Mouse (Mus musculus): Measurements from ENCODE around the gene Bcl2l11.

Bcl2l11 gene

GRCm38 (mm10) chr2:128114621-128115020 is 11.2 kb upstream of the Bcl2l11 start:
- no peak for DNase-seq

- no peak for DNase-seq
These were observed 10.3 kb upstream of the Bcl2l11 start for GRCm38 (mm10) chr2:128115579-128115978.

GRCm38 (mm10) chr2:128117605-128118004 is 8.2 kb upstream of the Bcl2l11 start:
- DNase-seq = no peak

- DNase-seq = no peak
These were observed 6.9 kb upstream of the Bcl2l11 start for GRCm38 (mm10) chr2:128118971-128119370.

- DNase-seq = peak; percentile 70
These were observed 3.3 kb upstream of the Bcl2l11 start for GRCm38 (mm10) chr2:128122491-128122890.

GRCm38 (mm10) chr2:128122891-128123771 is 2.7 kb upstream of the Bcl2l11 start:
- peak; percentile 54 for DNase-seq

GRCm38 (mm10) chr2:128123921-128124683 is 1.7 kb upstream of the Bcl2l11 start:
- DNase-seq = peak; percentile 52

- DNase-seq = no peak
These were observed 1.1 kb upstream of the Bcl2l11 start for GRCm38 (mm10) chr2:128124693-128125092.

GRCm38 (mm10) chr2:128126591-128127051 is 783 bp downstream of the Bcl2l11 start:
- DNase-seq = peak; percentile 30

GRCm38 (mm10) chr2:128127121-128127671 is 1.4 kb downstream of the Bcl2l11 start:
- DNase-seq = peak; percentile 98

- DNase-seq = peak; percentile 91
These were observed 2.0 kb downstream of the Bcl2l11 start for GRCm38 (mm10) chr2:128127691-128128292.

- no peak for DNase-seq
These were observed 2.7 kb downstream of the Bcl2l11 start for GRCm38 (mm10) chr2:128128532-128128931.

- DNase-seq = no peak
These were observed 5.7 kb downstream of the Bcl2l11 start for GRCm38 (mm10) chr2:128131503-128131902.

- DNase-seq = no peak
These were observed 6.8 kb downstream of the Bcl2l11 start for GRCm38 (mm10) chr2:128132635-128133034.

GRCm38 (mm10) chr2:128133865-128134264 is 8.0 kb downstream of the Bcl2l11 start:
- DNase-seq = no peak

- no peak for DNase-seq
These were observed 8.6 kb downstream of the Bcl2l11 start for GRCm38 (mm10) chr2:128134474-128134873.

GRCm38 (mm10) chr2:128134948-128135347 is 9.1 kb downstream of the Bcl2l11 start:
- DNase-seq = no peak

- peak; percentile 51 for DNase-seq
These were observed 11.1 kb downstream of the Bcl2l11 start for GRCm38 (mm10) chr2:128136769-128137433.

- DNase-seq = no peak
These were observed 11.8 kb downstream of the Bcl2l11 start for GRCm38 (mm10) chr2:128137480-128138276.

- no peak for DNase-seq
These were observed 13.1 kb downstream of the Bcl2l11 start for GRCm38 (mm10) chr2:128138924-128139323.

- DNase-seq = peak; percentile 32
These were observed 13.9 kb downstream of the Bcl2l11 start for GRCm38 (mm10) chr2:128139781-128140180.
